Mouse (Mus musculus): ENCODE data around the gene Olfr513. TPM values are rescaled to one million over a fixed set of nuclear protein-coding genes. Genes with fewer than 3 reads are reported as not detected.

Gene Olfr513
- polyA plus RNA-seq (2015; fragmentation: Nextera tagmentation; extraction: Ambion mirVana), result not detected in 2 replicates

DNA sequence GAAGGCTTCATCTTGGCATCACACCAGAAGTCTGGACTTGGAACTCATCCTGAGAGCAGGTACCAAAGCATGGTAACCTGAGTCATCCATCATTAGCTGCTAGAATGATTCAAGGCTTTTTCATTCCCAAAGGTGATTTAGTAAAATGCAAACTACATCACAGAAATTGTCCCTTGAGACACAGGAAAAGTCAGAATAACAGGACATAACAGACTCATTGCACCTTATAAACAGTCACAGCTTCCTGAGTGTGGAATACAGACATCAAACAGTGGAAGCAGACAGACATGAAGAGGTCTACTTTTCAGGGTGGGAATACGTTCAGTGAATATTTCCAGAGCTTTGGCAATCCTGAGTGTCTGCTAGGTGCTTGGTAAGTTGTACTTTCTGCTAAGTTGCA lies at the start of gene Olfr513:
TSS of gene Olfr513 (plus strand) at position 301 of the 400 bp plus-strand sequence.
- Histone ChIP-seq H3K27me3 (replicated peaks) (no peaks in the 10 kb centered on the region), H3K4me3 (replicated peaks) (no peak within 1 kb of the TSS), H3K9me3 (replicated peaks) (no peaks in the 10 kb centered on the region), H3K36me3 (no peaks in the 10 kb centered on the region), H3K4me1 (no peaks in the 10 kb centered on the region), H3K9ac (replicated peaks) (no peak within 1 kb of the TSS), H3K4me2 (no peak within 1 kb of the TSS), H3K27ac (replicated peaks) (no peak within 1 kb of the TSS)
- 67% methylated on average over 1 of the region's 1 CpGs for WGBS
- no peak for ATAC-seq (ENCODE audit: low FRiP score)

DNA sequence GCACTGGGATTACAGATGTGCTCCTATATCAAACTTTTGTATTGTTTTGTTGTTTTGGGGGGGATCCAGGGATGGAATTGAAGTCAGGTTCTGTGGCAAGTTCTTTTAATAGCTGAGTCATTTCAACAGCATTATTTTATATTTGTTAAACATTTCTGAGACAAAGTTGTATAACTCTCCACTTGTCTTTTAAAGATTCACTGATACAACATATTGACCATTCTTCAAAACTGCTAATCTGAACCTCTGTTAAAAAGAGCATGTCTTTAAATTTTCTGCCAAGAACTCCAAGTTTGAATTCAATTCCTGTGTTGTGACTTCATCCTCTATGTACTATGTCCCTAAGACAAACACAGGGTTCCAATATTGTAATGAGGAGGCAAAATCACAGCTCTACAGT lies 37.8 kb upstream of the Olfr513 start, which contains the start of gene Olfr512:
TSS of gene Olfr512 (plus strand) at position 301 of the 400 bp plus-strand sequence.
- H3K4me2 ChIP-seq, result no peak within 1 kb of the TSS
- H3K36me3 ChIP-seq, result no peaks in the 10 kb centered on the region
- H3K9ac ChIP-seq (replicated peaks), result no peak within 1 kb of the TSS
- no peaks in the 10 kb centered on the region for H3K9me3 ChIP-seq (replicated peaks)
- no peaks in the 10 kb centered on the region for H3K4me1 ChIP-seq
- no peak within 1 kb of the TSS for H3K27ac ChIP-seq (replicated peaks)
- ATAC-seq (ENCODE audit: low FRiP score), result no peak
- H3K27me3 ChIP-seq (replicated peaks), result no peaks in the 10 kb centered on the region
- no peak within 1 kb of the TSS for H3K4me3 ChIP-seq (replicated peaks)

DNA sequence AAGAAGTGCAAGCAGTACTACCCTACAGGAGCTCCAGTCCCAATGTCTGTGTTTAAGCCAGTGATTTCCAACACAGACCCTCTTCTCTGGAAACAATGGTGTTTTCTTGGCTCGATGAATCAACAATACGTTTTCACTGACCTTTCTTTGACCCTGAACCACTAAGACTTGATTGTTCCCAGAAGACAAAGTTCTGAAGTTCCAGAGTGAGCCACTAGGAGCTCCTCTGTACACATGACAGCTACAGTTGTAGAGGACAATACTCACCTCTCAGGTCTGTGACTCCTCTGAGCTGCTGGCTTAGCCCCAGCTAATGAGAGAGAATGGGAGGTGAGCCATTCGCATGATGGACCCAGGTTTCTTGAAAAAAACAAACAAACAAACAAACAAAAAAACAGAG lies 9.6 kb downstream of the Olfr513 start:
- H3K9me3 ChIP-seq (replicated peaks), result no peaks in the 10 kb centered on the region
- no peaks in the 10 kb centered on the region for H3K27me3 ChIP-seq (replicated peaks)
- H3K4me3 ChIP-seq (replicated peaks), result no peak overlapping the region
- H3K4me1 ChIP-seq, result no peaks in the 10 kb centered on the region
- no peak overlapping the region for H3K9ac ChIP-seq (replicated peaks)
- H3K27ac ChIP-seq (replicated peaks), result no peak overlapping the region
- WGBS, result 24% methylated on average over 3 of the region's 3 CpGs
- H3K4me2 ChIP-seq, result no peak overlapping the region
- H3K36me3 ChIP-seq, result no peaks in the 10 kb centered on the region
- no peak for ATAC-seq (ENCODE audit: low FRiP score)

DNA sequence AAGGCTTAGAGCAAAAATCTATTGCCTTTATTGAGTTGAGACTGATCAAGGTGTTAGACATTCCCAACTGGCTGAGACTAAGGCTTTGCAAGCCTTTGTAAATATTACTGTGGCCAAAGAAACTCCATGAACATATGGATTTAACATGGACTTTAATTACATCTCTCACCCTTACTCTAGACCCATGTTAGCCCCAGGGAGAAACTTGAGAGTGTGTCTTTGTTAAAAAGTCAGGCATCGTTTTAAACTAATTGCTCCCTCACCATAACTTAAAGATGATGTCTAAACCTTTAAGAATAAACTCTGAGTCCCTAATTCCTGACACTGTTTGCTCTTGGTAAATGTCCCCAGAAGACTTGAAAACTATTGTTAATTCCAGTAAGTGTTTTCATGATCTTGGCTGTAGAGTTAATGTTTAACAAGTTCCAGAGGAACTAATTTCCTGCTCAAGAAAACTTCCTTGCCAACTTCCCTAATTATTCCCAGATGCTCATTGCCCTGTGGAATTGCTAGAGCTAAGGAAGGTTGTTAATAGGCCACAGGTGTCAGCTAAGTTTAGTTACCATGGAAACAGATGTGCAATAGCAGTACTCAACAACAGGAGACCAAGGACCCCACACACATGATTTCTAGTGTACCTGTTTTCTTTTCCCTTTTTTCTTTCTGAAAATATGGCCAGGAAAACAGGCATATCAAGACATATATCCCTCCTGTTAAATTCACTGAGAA lies 46.6 kb downstream of the Olfr513 start:
- no peaks in the 10 kb centered on the region for H3K9me3 ChIP-seq (replicated peaks)
- no peak overlapping the region for H3K27ac ChIP-seq (replicated peaks)
- H3K4me2 ChIP-seq, result no peak overlapping the region
- 45% methylated on average over 1 of the region's 1 CpGs for WGBS
- no peaks in the 10 kb centered on the region for H3K4me1 ChIP-seq
- no peaks in the 10 kb centered on the region for H3K36me3 ChIP-seq
- H3K4me3 ChIP-seq (replicated peaks), result no peak overlapping the region
- no peaks in the 10 kb centered on the region for H3K27me3 ChIP-seq (replicated peaks)
- no peak overlapping the region for H3K9ac ChIP-seq (replicated peaks)
- no peak for ATAC-seq (ENCODE audit: low FRiP score)

Other genes starting within 250 kb of the Olfr513 start
- gene Olfr502, start 225.9 kb upstream of the Olfr513 start, polyA plus RNA-seq (2015; fragmentation: Nextera tagmentation; extraction: Ambion mirVana), result not detected in 2 replicates
- gene Olfr503, start 206.4 kb upstream of the Olfr513 start, polyA plus RNA-seq (2015; fragmentation: Nextera tagmentation; extraction: Ambion mirVana), result not detected in 2 replicates
- not detected in 2 replicates for gene Olfr504, start 185.2 kb upstream of the Olfr513 start, polyA plus RNA-seq (2015; fragmentation: Nextera tagmentation; extraction: Ambion mirVana)
- not detected in 2 replicates for gene Olfr506, start 140.2 kb upstream of the Olfr513 start, polyA plus RNA-seq (2015; fragmentation: Nextera tagmentation; extraction: Ambion mirVana)
- gene Olfr507, start 129.2 kb upstream of the Olfr513 start, polyA plus RNA-seq (2015; fragmentation: Nextera tagmentation; extraction: Ambion mirVana), result not detected in 2 replicates
- gene Olfr508, start 121.0 kb upstream of the Olfr513 start, polyA plus RNA-seq (2015; fragmentation: Nextera tagmentation; extraction: Ambion mirVana), result not detected in 2 replicates
- 0.06 TPM in 1 of 2 replicates, not detected in the other for gene Olfr509, start 99.1 kb upstream of the Olfr513 start, polyA plus RNA-seq (2015; fragmentation: Nextera tagmentation; extraction: Ambion mirVana)
- gene Olfr510, start 84.6 kb upstream of the Olfr513 start, polyA plus RNA-seq (2015; fragmentation: Nextera tagmentation; extraction: Ambion mirVana), result not detected in 2 replicates
- gene Olfr512, start 37.7 kb upstream of the Olfr513 start, polyA plus RNA-seq (2015; fragmentation: Nextera tagmentation; extraction: Ambion mirVana), result not detected in 2 replicates
- not detected in 2 replicates for gene Olfr514, start 75.0 kb downstream of the Olfr513 start, polyA plus RNA-seq (2015; fragmentation: Nextera tagmentation; extraction: Ambion mirVana)
- not detected in 2 replicates for gene Olfr516, start 99.6 kb downstream of the Olfr513 start, polyA plus RNA-seq (2015; fragmentation: Nextera tagmentation; extraction: Ambion mirVana)
- not detected in 2 replicates for gene Olfr517, start 121.4 kb downstream of the Olfr513 start, polyA plus RNA-seq (2015; fragmentation: Nextera tagmentation; extraction: Ambion mirVana)
- not detected in 2 replicates for gene Olfr518, start 134.0 kb downstream of the Olfr513 start, polyA plus RNA-seq (2015; fragmentation: Nextera tagmentation; extraction: Ambion mirVana)
- not detected in 2 replicates for gene Olfr519, start 143.4 kb downstream of the Olfr513 start, polyA plus RNA-seq (2015; fragmentation: Nextera tagmentation; extraction: Ambion mirVana)
- gene Nlrp10, start 179.2 kb downstream of the Olfr513 start, polyA plus RNA-seq (2015; fragmentation: Nextera tagmentation; extraction: Ambion mirVana), result 0.04 TPM in 1 of 2 replicates, not detected in the other
- 70.0 and 75.9 TPM in 2 replicates for gene Eif3f, start 183.4 kb downstream of the Olfr513 start, polyA plus RNA-seq (2015; fragmentation: Nextera tagmentation; extraction: Ambion mirVana)
- 29.8 and 37.6 TPM in 2 replicates for gene Tub, start 199.4 kb downstream of the Olfr513 start, polyA plus RNA-seq (2015; fragmentation: Nextera tagmentation; extraction: Ambion mirVana)